In the genomic region with DNA sequence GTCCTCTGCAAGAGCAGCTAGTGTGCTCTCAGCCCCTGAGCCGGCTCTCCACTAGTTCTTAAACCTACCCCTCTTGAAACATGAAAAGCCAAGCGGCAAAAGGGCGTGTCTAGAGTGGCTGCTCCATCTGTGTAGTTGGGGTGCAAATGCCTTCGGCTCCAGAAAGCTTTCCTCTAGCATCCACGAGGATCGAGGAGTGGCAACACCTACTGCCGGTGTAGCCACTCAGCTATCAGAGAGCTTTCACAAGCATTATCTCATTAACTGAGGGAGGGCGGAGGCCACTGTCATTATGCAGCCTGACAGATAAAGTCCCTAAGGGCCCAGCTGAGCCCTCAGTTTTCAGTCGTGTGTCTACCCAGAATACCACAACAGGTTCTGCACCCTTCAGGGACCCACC, we compare ENCODE assay signal across 11 mouse cellular contexts. TPM values are rescaled to one million over a fixed set of nuclear protein-coding genes. Genes with fewer than 3 reads are reported as not detected.
DNase-seq lines count a peak whose midpoint lies in the region; ATAC-seq and TF ChIP-seq lines count a peak whose summit lies in the region.
"Had no signal": no experiment of that assay in that cellular context is flagged by ENCODE, and none has a peak within 500 bp of the region (broad histone marks: within the 10 kb centered on the region; RNA-seq: fewer than 3 reads in every experiment).

No protein-coding gene starts in this region.

- H3K4me3 ChIP-seq in heart, embryonic 12.5 days = no peak overlapping the region
- no peak overlapping the region for H3K4me3 ChIP-seq in CH12.LX (replicated peaks in 1 of 3; ENCODE audit: low read depth in 2 of 3, low read length in 2 of 3, poor library complexity in 1 of 3)
- peak overlapping the region; percentile 30 for H3K4me3 ChIP-seq in liver, postnatal 0 days (ENCODE audit: low read depth, low read length)
- H3K4me3 ChIP-seq: embryonic facial prominence, embryonic 15.5 days had no signal

- H3K9me3 ChIP-seq in heart, embryonic 12.5 days (replicated peaks) = no peaks in the 10 kb centered on the region
- H3K9me3 ChIP-seq in CH12.LX (replicated peaks; ENCODE audit: low read length) = no peaks in the 10 kb centered on the region
- no peaks in the 10 kb centered on the region for H3K9me3 ChIP-seq in liver, postnatal 0 days (ENCODE audit: low read length)
- H3K9me3 ChIP-seq: embryonic facial prominence, embryonic 15.5 days had no signal

- H3K4me2 ChIP-seq in heart, embryonic 12.5 days = peak overlapping the region; percentile 46
- H3K4me2 ChIP-seq in CH12.LX (ENCODE audit: insufficient read depth, low read depth, poor library complexity, severe bottlenecking) = peak overlapping the region; percentile 14; the same call in 1 of the 2 replicates
- H3K4me2 ChIP-seq in liver, postnatal 0 days (ENCODE audit: low read depth, low read length) = peak overlapping the region; percentile 86
- H3K4me2 ChIP-seq: embryonic facial prominence, embryonic 15.5 days had no signal

- no peak for TF ChIP-seq POLR2A in CH12.LX (IDR thresholded peaks at IDR 0.05; ENCODE audit: low read depth, low read length)

- dilution Hi-C loops in CH12.LX (cut with MboI; ENCODE audit: extremely low pct_ligation_motif_present, extremely low pct_unique_long_range_greater_than_20kb, low sequenced_read_pairs) = no loop called here

- peak overlapping the region; percentile 7; the same call in 1 of the 2 replicates for H3K9ac ChIP-seq in heart, embryonic 12.5 days
- no peak overlapping the region for H3K9ac ChIP-seq in CH12.LX (ENCODE audit: insufficient read depth, low read depth)
- H3K9ac ChIP-seq in liver, postnatal 0 days (replicated peaks) = peak overlapping the region; percentile 52
- H3K9ac ChIP-seq: embryonic facial prominence, embryonic 15.5 days had no signal

- no peak for ATAC-seq in heart, embryonic 12.5 days (ENCODE audit: insufficient number of reproducible peaks, low FRiP score)
- no peak for ATAC-seq in liver, postnatal 0 days
- ATAC-seq: CD4-positive, CD25-positive, alpha-beta regulatory T cell, adult 4 months had no signal

- no peaks in the 10 kb centered on the region for H3K79me2 ChIP-seq in CH12.LX (replicated peaks; ENCODE audit: control insufficient read depth, extremely low read depth, insufficient read depth, poor library complexity, severe bottlenecking)

- no peak overlapping the region for H3K27ac ChIP-seq in heart, embryonic 12.5 days (ENCODE audit: poor library complexity, severe bottlenecking)
- H3K27ac ChIP-seq in CH12.LX (ENCODE audit: insufficient read depth, low read depth) = no peak overlapping the region; the same call in 1 of the 2 replicates
- H3K27ac ChIP-seq in liver, postnatal 0 days (ENCODE audit: low read depth) = peak overlapping the region; percentile 75

- no peak for TF ChIP-seq EP300 in CH12.LX (IDR thresholded peaks at IDR 0.05; ENCODE audit: low read length)
- peak; percentile 87 for TF ChIP-seq EP300 in liver, postnatal 0 days (IDR thresholded peaks at IDR 0.05; ENCODE audit: low read depth)

- 22% methylated on average over 9 of the region's 9 CpGs for WGBS in heart, embryonic 12.5 days
- 37% methylated on average over 9 of the region's 9 CpGs for WGBS in liver, postnatal 0 days (ENCODE audit: insufficient replicate concordance)

- no peaks in the 10 kb centered on the region for H3K27me3 ChIP-seq in heart, embryonic 12.5 days (replicated peaks)
- no peaks in the 10 kb centered on the region for H3K27me3 ChIP-seq in CH12.LX (replicated peaks)
- H3K27me3 ChIP-seq in liver, postnatal 0 days (ENCODE audit: insufficient read depth, low read length) = no peaks in the 10 kb centered on the region
- H3K27me3 ChIP-seq: embryonic facial prominence, embryonic 15.5 days had no signal

- no peak for TF ChIP-seq CTCF in CH12.LX (conservative IDR thresholded peaks at IDR 0.05 in 1 of 2, IDR thresholded peaks at IDR 0.05 in 1 of 2; ENCODE audit: low read depth in 2 of 2, low read length in 2 of 2)
- TF ChIP-seq CTCF in liver, postnatal 0 days (IDR thresholded peaks at IDR 0.05; ENCODE audit: low read depth) = no peak

- H3K36me3 ChIP-seq in heart, embryonic 12.5 days = no peaks in the 10 kb centered on the region
- H3K36me3 ChIP-seq in CH12.LX (replicated peaks in 1 of 2; ENCODE audit: control insufficient read depth in 1 of 2, insufficient read depth in 1 of 2, low read length in 1 of 2) = peaks cover 0 to 5% of the 10 kb centered on the region in 2 experiments
- H3K36me3 ChIP-seq in liver, postnatal 0 days (replicated peaks; ENCODE audit: insufficient read depth, low read length) = no peaks in the 10 kb centered on the region
- H3K36me3 ChIP-seq: embryonic facial prominence, embryonic 15.5 days had no signal

- in situ Hi-C loops in CH12.LX (cut with MboI; ENCODE audit: low pct_ligation_motif_present, low pct_unique_long_range_greater_than_20kb, low sequenced_read_pairs) = no loop called here

- DNase-seq in heart, adult 11 months = no peak
- DNase-seq in CH12.LX (ENCODE audit: extremely low read depth) = peak; percentile 58
- DNase-seq in c-Kit-positive CD71-positive TER-119-negative erythroid progenitor cells, embryonic 14.5 days (ENCODE audit: low read depth) = peak; percentile 80
- no peak for DNase-seq in liver, postnatal 0 days
- DNase-seq in adrenal gland, postnatal 14 days = no peak
- DNase-seq in left cerebral cortex, adult 8-10 months (ENCODE audit: low spot score in 2 of 2) = no peak
- no peak for DNase-seq in kidney, adult 8-10 months
- DNase-seq: adrenal gland, postnatal 25 days had no signal

- peaks cover 88% of the 10 kb centered on the region for H3K4me1 ChIP-seq in heart, embryonic 12.5 days (replicated peaks)
- H3K4me1 ChIP-seq in CH12.LX (ENCODE audit: control insufficient read depth in 1 of 2, insufficient read depth in 2 of 2) = peaks cover 69 to 91% of the 10 kb centered on the region in 2 experiments
- peaks cover 88% of the 10 kb centered on the region for H3K4me1 ChIP-seq in liver, postnatal 0 days (ENCODE audit: insufficient read depth)

- no peak for TF ChIP-seq RAD21 in CH12.LX (IDR thresholded peaks at IDR 0.05; ENCODE audit: low read depth, low read length)

TF ChIP-seq in CH12.LX, 34 proteins besides CTCF, POLR2A, EP300 and RAD21:
- TF ChIP-seq GABPA (IDR thresholded peaks at IDR 0.05; ENCODE audit: insufficient replicate concordance, low read depth, low read length) (no peak), RCOR1 (conservative IDR thresholded peaks at IDR 0.05; ENCODE audit: low read depth, low read length) (no peak), SMC3 (IDR thresholded peaks at IDR 0.05; ENCODE audit: low read depth, low read length) (no peak), PAX5 (IDR thresholded peaks at IDR 0.05; ENCODE audit: low read length) (no peak), ZMIZ1 (IDR thresholded peaks at IDR 0.05; ENCODE audit: low read depth, low read length) (no peak), KAT2A (IDR thresholded peaks at IDR 0.05; ENCODE audit: insufficient replicate concordance, low read length) (no peak), SIN3A (IDR thresholded peaks at IDR 0.05; ENCODE audit: low read length) (peak; percentile 55; the same call in 1 of the 2 replicates), ZKSCAN1 (IDR thresholded peaks at IDR 0.05; ENCODE audit: borderline replicate concordance, low read depth, low read length) (no peak)

RNA-seq across cellular contexts. Expression of a gene that starts 6.7 kb away (rescaled TPM):
- polyA plus RNA-seq in heart, embryonic 12.5 days (2016; fragmentation: Nextera tagmentation; extraction: Ambion mirVana) = 7.5 and 8.1 TPM in 2 replicates
- total RNA-seq in CH12.LX (2012; rRNA removed) (8.5 and 12.1 TPM in 2 replicates), CH12.LX (2014; rRNA removed) (3.1 and 3.4 TPM in 2 replicates)
- polyA plus RNA-seq in CH12.LX (2012; ENCODE audit: insufficient read length, low read depth) = 11.8 and 14.7 TPM in 2 replicates
- 4.9 and 6.2 TPM in 2 replicates for polyA plus RNA-seq in liver, postnatal 0 days (2015; fragmentation: Nextera tagmentation; extraction: Ambion mirVana)
- 11.2 and 14.3 TPM in 2 replicates for total RNA-seq in adrenal gland, postnatal 14 days (2021)
- total RNA-seq in left cerebral cortex, adult 8-10 months (2022) = 1 to 10 TPM; 1.1 to 1.6 (median 1.3) TPM

RNA-seq across cellular contexts. Expression of a gene that starts 33.3 kb away (rescaled TPM):
- 0.73 TPM in 1 of 2 replicates, not detected in the other for polyA plus RNA-seq in heart, embryonic 12.5 days (2016; fragmentation: Nextera tagmentation; extraction: Ambion mirVana)
- total RNA-seq in CH12.LX (2012; rRNA removed) (not detected in 2 replicates), CH12.LX (2014; rRNA removed) (not detected in 2 replicates)
- not detected in 2 replicates for polyA plus RNA-seq in CH12.LX (2012; ENCODE audit: insufficient read length, low read depth)
- 0.32 TPM in 1 of 2 replicates, not detected in the other for polyA plus RNA-seq in liver, postnatal 0 days (2015; fragmentation: Nextera tagmentation; extraction: Ambion mirVana)
- total RNA-seq in adrenal gland, postnatal 14 days (2021) = 5.3 and 6.1 TPM in 2 replicates
- 1 to 10 TPM; 5.0 to 7.0 (median 5.5) TPM for total RNA-seq in left cerebral cortex, adult 8-10 months (2022)
- polyA plus RNA-seq: CD4-positive, CD25-positive, alpha-beta regulatory T cell, adult 4 months had no signal

RNA-seq across cellular contexts. Expression of a gene that starts 33.8 kb away (rescaled TPM):
- polyA plus RNA-seq in heart, embryonic 12.5 days (2016; fragmentation: Nextera tagmentation; extraction: Ambion mirVana) = not detected in 2 replicates
- total RNA-seq in CH12.LX (2012; rRNA removed) = not detected in 2 replicates
- not detected in 2 replicates for total RNA-seq in CH12.LX (2014; rRNA removed)
- polyA plus RNA-seq in CH12.LX (2012; ENCODE audit: insufficient read length, low read depth) = not detected in 2 replicates
- polyA plus RNA-seq in liver, postnatal 0 days (2015; fragmentation: Nextera tagmentation; extraction: Ambion mirVana) = not detected in 2 replicates
- total RNA-seq in adrenal gland, postnatal 14 days (2021) = not detected in 2 replicates
- total RNA-seq in left cerebral cortex, adult 8-10 months (2022) = 1 to 10 TPM in 1 of 4 experiments, under 1 TPM in 3; 0.57 to 3.2 (median 0.84) TPM
- total RNA-seq: adrenal gland, postnatal 25 days had no signal
- polyA plus RNA-seq: CD4-positive, CD25-positive, alpha-beta regulatory T cell, adult 4 months; embryonic facial prominence, embryonic 15.5 days had no signal

RNA-seq across cellular contexts. Expression of a gene that starts 34.0 kb away (rescaled TPM):
- 1.3 and 1.4 TPM in 2 replicates for polyA plus RNA-seq in heart, embryonic 12.5 days (2016; fragmentation: Nextera tagmentation; extraction: Ambion mirVana)
- total RNA-seq in CH12.LX (2012; rRNA removed) = not detected in 2 replicates
- not detected in 2 replicates for total RNA-seq in CH12.LX (2014; rRNA removed)
- 0.11 TPM in 1 of 2 replicates, not detected in the other for polyA plus RNA-seq in CH12.LX (2012; ENCODE audit: insufficient read length, low read depth)
- 3.6 and 3.7 TPM in 2 replicates for polyA plus RNA-seq in liver, postnatal 0 days (2015; fragmentation: Nextera tagmentation; extraction: Ambion mirVana)
- total RNA-seq in adrenal gland, postnatal 14 days (2021) = 30.9 and 35.0 TPM in 2 replicates
- total RNA-seq in left cerebral cortex, adult 8-10 months (2022) = 10 to 100 TPM; 55.8 to 62.7 (median 58.2) TPM
- polyA plus RNA-seq: CD4-positive, CD25-positive, alpha-beta regulatory T cell, adult 4 months had no signal

RNA-seq across cellular contexts. Expression of a gene that starts 38.8 kb away (rescaled TPM):
- 18.1 and 19.9 TPM in 2 replicates for polyA plus RNA-seq in heart, embryonic 12.5 days (2016; fragmentation: Nextera tagmentation; extraction: Ambion mirVana)
- 37.6 and 42.8 TPM in 2 replicates for total RNA-seq in CH12.LX (2012; rRNA removed)
- total RNA-seq in CH12.LX (2014; rRNA removed) = 12.6 and 12.7 TPM in 2 replicates
- 50.5 and 61.7 TPM in 2 replicates for polyA plus RNA-seq in CH12.LX (2012; ENCODE audit: insufficient read length, low read depth)
- polyA plus RNA-seq in liver, postnatal 0 days (2015; fragmentation: Nextera tagmentation; extraction: Ambion mirVana) = 15.2 and 16.3 TPM in 2 replicates
- 32.0 and 38.5 TPM in 2 replicates for total RNA-seq in adrenal gland, postnatal 14 days (2021)
- 100 to 1,000 TPM; 115 to 119 (median 117) TPM for total RNA-seq in left cerebral cortex, adult 8-10 months (2022)

Comparison
In these comparisons a context has a peak if more than half of its experiments do, and no peak if none do; other contexts are left out.
1. H3K4me2 ChIP-seq: peak in every context shown above with its lines; median percentile 86 in liver, postnatal 0 days; 46 in heart, embryonic 12.5 days; 14 in CH12.LX.
2. DNase-seq: peak in CH12.LX (single experiment) and c-Kit-positive CD71-positive TER-119-negative erythroid progenitor cells, embryonic 14.5 days (single experiment); none in heart, adult 11 months (single experiment), liver, postnatal 0 days (single experiment), adrenal gland, postnatal 14 days (single experiment), left cerebral cortex, adult 8-10 months (0 of 2) and kidney, adult 8-10 months (0 of 2).